Mouse (Mus musculus) embryonic fibroblast, embryonic 13.5 days (primary cell): Measurements from ENCODE around the gene BC004004. TPM values are rescaled to one million over a fixed set of nuclear protein-coding genes. Genes with fewer than 3 reads are reported as not detected.

ENCODE experiments used
- H3K27ac ChIP-seq: 2 replicates; pipeline ENCODE4 v1.5.1; 2012; ENCODE audit warnings: low read length, control low read depth, inconsistent platforms; ENCODE audit not compliant: insufficient read depth
- H3K4me1 ChIP-seq: 2 replicates; pipeline ENCODE4 v1.6.1; 2011; ENCODE audit warnings: low read length; ENCODE audit not compliant: control insufficient read depth, insufficient read depth
- H3K4me3 ChIP-seq: 2 replicates; pipeline ENCODE4 v1.5.1; 2011; ENCODE audit warnings: mild to moderate bottlenecking, control low read depth, low read length; ENCODE audit not compliant: insufficient read depth
- CTCF ChIP-seq: IDR thresholded peaks from 2 replicates; pipeline ENCODE4 v1.5.1; 2011; ENCODE audit warnings: mild to moderate bottlenecking, control low read depth, low read length, moderate library complexity, borderline replicate concordance; ENCODE audit not compliant: insufficient read depth
- POLR2A ChIP-seq: IDR thresholded peaks from 2 replicates; pipeline ENCODE4 v1.6.1; 2011; ENCODE audit warnings: low read depth, mild to moderate bottlenecking, control low read depth, low read length, moderate library complexity
- polyA plus RNA-seq: library from polyadenylated mRNA; stranded (reverse); fragments of >200 nt; gene quantifications from 2 replicates; pipeline ENCODE4 v1.2.4, GENCODE M21; 2011; ENCODE audit warnings: low read depth; ENCODE audit not compliant: missing spikeins, insufficient read length

BC004004 gene
- polyA plus RNA-seq, 1 experiment = 112 TPM

GRCm38 (mm10) chr17:29330671-29331410, 62.3 kb downstream of the BC004004 start:
- no peak for TF ChIP-seq CTCF
- no peak for TF ChIP-seq POLR2A
- H3K4me1 ChIP-seq = no peaks in the 10 kb centered on the region
- no peak overlapping the region for H3K4me3 ChIP-seq
- H3K27ac ChIP-seq = no peak overlapping the region

- Histone ChIP-seq H3K4me3 (no peak overlapping the region), H3K4me1 (no peaks in the 10 kb centered on the region), H3K27ac (no peak overlapping the region)
- TF ChIP-seq POLR2A (no peak), CTCF (no peak)
Measured at GRCm38 (mm10) chr17:29332186-29332685, 63.6 kb downstream of the BC004004 start.

GRCm38 (mm10) chr17:29336266-29336990, 67.8 kb downstream of the BC004004 start:
- no peak for TF ChIP-seq CTCF
- Histone ChIP-seq H3K27ac (no peak overlapping the region), H3K4me1 (peaks cover 8% of the 10 kb centered on the region), H3K4me3 (no peak overlapping the region)

- TF ChIP-seq POLR2A (no peak), CTCF (no peak)
- no peak overlapping the region for H3K27ac ChIP-seq
- H3K4me3 ChIP-seq = no peak overlapping the region
- H3K4me1 ChIP-seq = peaks cover 21% of the 10 kb centered on the region
Measured at GRCm38 (mm10) chr17:29337979-29338823, 69.6 kb downstream of the BC004004 start.

- Histone ChIP-seq H3K27ac (no peak overlapping the region), H3K4me3 (no peak overlapping the region), H3K4me1 (peaks cover 24% of the 10 kb centered on the region)
- TF ChIP-seq CTCF (no peak), POLR2A (no peak)
Measured at GRCm38 (mm10) chr17:29339170-29339768, 70.7 kb downstream of the BC004004 start.

GRCm38 (mm10) chr17:29340406-29341261, 72.0 kb downstream of the BC004004 start:
- Histone ChIP-seq H3K4me1 (peaks cover 24% of the 10 kb centered on the region), H3K27ac (peak overlapping the region; percentile 66; the same call in 1 of the 2 replicates), H3K4me3 (no peak overlapping the region)
- TF ChIP-seq CTCF = no peak
- TF ChIP-seq POLR2A = no peak

GRCm38 (mm10) chr17:29341591-29342003, 73.0 kb downstream of the BC004004 start:
- no peak overlapping the region for H3K4me3 ChIP-seq
- TF ChIP-seq CTCF = peak; percentile 28; the same call in 1 of the 2 replicates
- no peak for TF ChIP-seq POLR2A
- H3K4me1 ChIP-seq = peaks cover 24% of the 10 kb centered on the region
- H3K27ac ChIP-seq = peak overlapping the region; percentile 59

GRCm38 (mm10) chr17:29342010-29342910, 73.7 kb downstream of the BC004004 start:
- TF ChIP-seq CTCF (no peak), POLR2A (no peak)
- Histone ChIP-seq H3K4me3 (no peak overlapping the region), H3K4me1 (peaks cover 24% of the 10 kb centered on the region), H3K27ac (peak overlapping the region; percentile 74)
